Mouse (Mus musculus) cerebellum, adult 18-20 months (tissue): ENCODE measurements around the gene Isl1.

Source experiments
- DNase-seq, 2 experiments: peaks; one replicate each; pipeline ENCODE4 v3.0.0; 2021

Isl1 gene

GRCm38 (mm10) chr13:116294151-116294461, 15.4 kb downstream of the Isl1 start:
- DNase-seq = no peak

- DNase-seq = no peak
These were observed 16.0 kb downstream of the Isl1 start for GRCm38 (mm10) chr13:116293301-116294150.

- DNase-seq = no peak
These were observed 19.8 kb downstream of the Isl1 start for GRCm38 (mm10) chr13:116289655-116290054.

- no peak for DNase-seq
These were observed 30.2 kb downstream of the Isl1 start for GRCm38 (mm10) chr13:116279207-116279772.
